Comparison of ENCODE assay signal across 8 mouse cellular contexts in genomic region chr2:118903333-118903741, GRCm38 (mm10). TPM values are rescaled to one million over a fixed set of nuclear protein-coding genes. Genes with fewer than 3 reads are reported as not detected.
A peak's percentile ranks its signal among the peaks of the same experiment; 100 is the strongest.
DNase-seq lines count a peak whose midpoint lies in the region; ATAC-seq and TF ChIP-seq lines count a peak whose summit lies in the region.

No protein-coding gene starts in this region.

- H3K27ac ChIP-seq in CH12.LX (ENCODE audit: insufficient read depth, low read depth): peak overlapping the region; percentile 98
- H3K27ac ChIP-seq in forebrain, embryonic 12.5 days: no peak overlapping the region
- no peak overlapping the region for H3K27ac ChIP-seq in limb, embryonic 10.5 days
- no peak overlapping the region; the same call in 1 of the 2 replicates for H3K27ac ChIP-seq in neural tube, embryonic 13.5 days (replicated peaks)

- peak; percentile 47 for DNase-seq in adrenal gland, postnatal 14 days
- no peak for DNase-seq in adrenal gland, postnatal 25 days
- no peak for DNase-seq in CH12.LX (ENCODE audit: extremely low read depth)
- peak; percentile 38 for DNase-seq in limb, embryonic 10.5 days (ENCODE audit: low spot score)
- no peak for DNase-seq in T-cell, adult 2 months (ENCODE audit: low spot score)
- DNase-seq in thymus, postnatal 0 days (ENCODE audit: low spot score): no peak

- TF ChIP-seq CTCF in CH12.LX (conservative IDR thresholded peaks at IDR 0.05 in 1 of 2, IDR thresholded peaks at IDR 0.05 in 1 of 2; ENCODE audit: low read depth in 2 of 2, low read length in 2 of 2): no peak

- TF ChIP-seq EP300 in CH12.LX (IDR thresholded peaks at IDR 0.05; ENCODE audit: low read length): no peak

- H3K4me3 ChIP-seq in CH12.LX (replicated peaks in 1 of 3; ENCODE audit: low read depth in 2 of 3, low read length in 2 of 3, poor library complexity in 1 of 3): peak overlapping the region; percentile 71 to 92 (median 87)
- peak overlapping the region; percentile 96 for H3K4me3 ChIP-seq in forebrain, embryonic 12.5 days (replicated peaks)
- peak overlapping the region; percentile 79 for H3K4me3 ChIP-seq in limb, embryonic 10.5 days
- peak overlapping the region; percentile 92 for H3K4me3 ChIP-seq in neural tube, embryonic 13.5 days

- no peak for ATAC-seq in forebrain, embryonic 12.5 days (ENCODE audit: low FRiP score)
- ATAC-seq in neural tube, embryonic 13.5 days (ENCODE audit: low read depth): no peak

- H3K27me3 ChIP-seq in CH12.LX (replicated peaks): peaks cover 17% of the 10 kb centered on the region
- peaks cover 33% of the 10 kb centered on the region for H3K27me3 ChIP-seq in forebrain, embryonic 12.5 days
- peaks cover 55% of the 10 kb centered on the region for H3K27me3 ChIP-seq in limb, embryonic 10.5 days (ENCODE audit: low read depth, poor library complexity, severe bottlenecking)
- H3K27me3 ChIP-seq in neural tube, embryonic 13.5 days: peaks cover 22% of the 10 kb centered on the region

- peak overlapping the region; percentile 87 for H3K9ac ChIP-seq in CH12.LX (ENCODE audit: insufficient read depth, low read depth)
- peak overlapping the region; percentile 22; the same call in 1 of the 2 replicates for H3K9ac ChIP-seq in forebrain, embryonic 12.5 days
- H3K9ac ChIP-seq in neural tube, embryonic 13.5 days: peak overlapping the region; percentile 95

- peak overlapping the region; percentile 94 for H3K4me2 ChIP-seq in CH12.LX (ENCODE audit: insufficient read depth, low read depth, poor library complexity, severe bottlenecking)
- peak overlapping the region; percentile 93 for H3K4me2 ChIP-seq in forebrain, embryonic 12.5 days
- H3K4me2 ChIP-seq in neural tube, embryonic 13.5 days: peak overlapping the region; percentile 97

- WGBS in forebrain, embryonic 12.5 days: 8% methylated on average over 10 of the region's 10 CpGs
- 15% methylated on average over 10 of the region's 10 CpGs for WGBS in limb, embryonic 10.5 days
- WGBS in neural tube, embryonic 13.5 days: 12% methylated on average over 10 of the region's 10 CpGs

- peaks cover 61% of the 10 kb centered on the region for H3K79me2 ChIP-seq in CH12.LX (replicated peaks; ENCODE audit: control insufficient read depth, extremely low read depth, insufficient read depth, poor library complexity, severe bottlenecking)

- no peaks in the 10 kb centered on the region for H3K36me3 ChIP-seq in CH12.LX (replicated peaks in 1 of 2; ENCODE audit: control insufficient read depth in 1 of 2, insufficient read depth in 1 of 2, low read length in 1 of 2)
- H3K36me3 ChIP-seq in forebrain, embryonic 12.5 days (replicated peaks): no peaks in the 10 kb centered on the region
- H3K36me3 ChIP-seq in limb, embryonic 10.5 days: no peaks in the 10 kb centered on the region
- H3K36me3 ChIP-seq in neural tube, embryonic 13.5 days: no peaks in the 10 kb centered on the region

- no peaks in the 10 kb centered on the region for H3K9me3 ChIP-seq in CH12.LX (replicated peaks; ENCODE audit: low read length)
- no peaks in the 10 kb centered on the region for H3K9me3 ChIP-seq in forebrain, embryonic 12.5 days
- no peaks in the 10 kb centered on the region for H3K9me3 ChIP-seq in limb, embryonic 10.5 days (replicated peaks)
- no peaks in the 10 kb centered on the region for H3K9me3 ChIP-seq in neural tube, embryonic 13.5 days

- dilution Hi-C loops in CH12.LX (cut with MboI; ENCODE audit: extremely low pct_ligation_motif_present, extremely low pct_unique_long_range_greater_than_20kb, low sequenced_read_pairs): no loop called here

- no peak for TF ChIP-seq RAD21 in CH12.LX (IDR thresholded peaks at IDR 0.05; ENCODE audit: low read depth, low read length)

- TF ChIP-seq POLR2A in CH12.LX (IDR thresholded peaks at IDR 0.05; ENCODE audit: low read depth, low read length): no peak

- peaks cover 7 to 55% of the 10 kb centered on the region in 2 experiments for H3K4me1 ChIP-seq in CH12.LX (ENCODE audit: control insufficient read depth in 1 of 2, insufficient read depth in 2 of 2)
- peaks cover 45% of the 10 kb centered on the region for H3K4me1 ChIP-seq in forebrain, embryonic 12.5 days
- H3K4me1 ChIP-seq in limb, embryonic 10.5 days: peaks cover 49% of the 10 kb centered on the region
- H3K4me1 ChIP-seq in neural tube, embryonic 13.5 days (replicated peaks): peaks cover 57% of the 10 kb centered on the region

- in situ Hi-C loops in CH12.LX (cut with MboI; ENCODE audit: low pct_ligation_motif_present, low pct_unique_long_range_greater_than_20kb, low sequenced_read_pairs): no loop called here

TF ChIP-seq in CH12.LX, 34 proteins besides CTCF, POLR2A, EP300 and RAD21:
- 0 out of 2 replicates have a peak, but pooled peaks have one; percentile 15 for TF ChIP-seq MAZ (IDR thresholded peaks at IDR 0.05; ENCODE audit: low read depth, low read length)
- TF ChIP-seq ZMIZ1 (IDR thresholded peaks at IDR 0.05; ENCODE audit: low read depth, low read length): no peak
- TF ChIP-seq ELF1 (IDR thresholded peaks at IDR 0.05; ENCODE audit: low read depth, low read length): 0 out of 2 replicates have a peak, but pooled peaks have one; percentile 13

RNA-seq across cellular contexts. Expression of gene Bahd1, which starts 3.2 kb away (rescaled TPM):
- 32.3 and 33.7 TPM in 2 replicates for total RNA-seq in adrenal gland, postnatal 14 days (2021)
- total RNA-seq in adrenal gland, postnatal 25 days (2021): 42.6 and 54.4 TPM in 2 replicates
- total RNA-seq in CH12.LX (2012; rRNA removed) (28.7 and 32.1 TPM in 2 replicates), CH12.LX (2014; rRNA removed) (14.1 and 15.3 TPM in 2 replicates)
- polyA plus RNA-seq in CH12.LX (2012; ENCODE audit: insufficient read length, low read depth): 37.5 and 37.8 TPM in 2 replicates
- 5.5 TPM in 2 replicates for polyA plus RNA-seq in forebrain, embryonic 12.5 days (2016; fragmentation: Nextera tagmentation; extraction: Ambion mirVana)
- polyA plus RNA-seq in limb, embryonic 10.5 days (2016; fragmentation: Nextera tagmentation; extraction: Ambion mirVana): 2.4 and 2.6 TPM in 2 replicates
- 5.4 TPM in 2 replicates for polyA plus RNA-seq in neural tube, embryonic 13.5 days (2015; fragmentation: Nextera tagmentation; extraction: Ambion mirVana)
- 10.5 and 10.9 TPM in 2 replicates for polyA plus RNA-seq in thymus, postnatal 0 days (2015; fragmentation: Nextera tagmentation; extraction: Ambion mirVana)

RNA-seq across cellular contexts. Expression of gene Chst14, which starts 23.0 kb away (rescaled TPM):
- 10.1 and 13.3 TPM in 2 replicates for total RNA-seq in adrenal gland, postnatal 14 days (2021)
- total RNA-seq in adrenal gland, postnatal 25 days (2021): 12.6 and 19.1 TPM in 2 replicates
- total RNA-seq in CH12.LX (2012; rRNA removed): 4.4 and 5.1 TPM in 2 replicates
- total RNA-seq in CH12.LX (2014; rRNA removed): 3.1 and 4.7 TPM in 2 replicates
- polyA plus RNA-seq in CH12.LX (2012; ENCODE audit: insufficient read length, low read depth): 6.7 and 8.4 TPM in 2 replicates
- 12.9 and 14.7 TPM in 2 replicates for polyA plus RNA-seq in forebrain, embryonic 12.5 days (2016; fragmentation: Nextera tagmentation; extraction: Ambion mirVana)
- polyA plus RNA-seq in limb, embryonic 10.5 days (2016; fragmentation: Nextera tagmentation; extraction: Ambion mirVana): 26.2 and 30.3 TPM in 2 replicates
- 10.4 TPM in 2 replicates for polyA plus RNA-seq in neural tube, embryonic 13.5 days (2015; fragmentation: Nextera tagmentation; extraction: Ambion mirVana)
- polyA plus RNA-seq in thymus, postnatal 0 days (2015; fragmentation: Nextera tagmentation; extraction: Ambion mirVana): 6.6 and 7.7 TPM in 2 replicates

RNA-seq across cellular contexts. Expression of gene Ivd, which starts 41.6 kb away (rescaled TPM):
- 173 and 197 TPM in 2 replicates for total RNA-seq in adrenal gland, postnatal 14 days (2021)
- total RNA-seq in adrenal gland, postnatal 25 days (2021): 342 and 470 TPM in 2 replicates
- total RNA-seq in CH12.LX (2012; rRNA removed) (28.4 and 29.3 TPM in 2 replicates), CH12.LX (2014; rRNA removed) (25.5 and 30.0 TPM in 2 replicates)
- 27.6 and 34.5 TPM in 2 replicates for polyA plus RNA-seq in CH12.LX (2012; ENCODE audit: insufficient read length, low read depth)
- polyA plus RNA-seq in forebrain, embryonic 12.5 days (2016; fragmentation: Nextera tagmentation; extraction: Ambion mirVana): 50.8 and 56.3 TPM in 2 replicates
- 86.6 and 90.6 TPM in 2 replicates for polyA plus RNA-seq in limb, embryonic 10.5 days (2016; fragmentation: Nextera tagmentation; extraction: Ambion mirVana)
- 47.7 and 48.5 TPM in 2 replicates for polyA plus RNA-seq in neural tube, embryonic 13.5 days (2015; fragmentation: Nextera tagmentation; extraction: Ambion mirVana)
- polyA plus RNA-seq in thymus, postnatal 0 days (2015; fragmentation: Nextera tagmentation; extraction: Ambion mirVana): 33.7 and 47.5 TPM in 2 replicates

Comparison
In these comparisons a context has a peak if more than half of its experiments do, and no peak if none do; other contexts are left out.
1. DNase-seq: peak in adrenal gland, postnatal 14 days (single experiment) and limb, embryonic 10.5 days (single experiment); none in adrenal gland, postnatal 25 days (single experiment), CH12.LX (single experiment), T-cell, adult 2 months (single experiment) and thymus, postnatal 0 days (single experiment).
2. H3K9ac ChIP-seq: peak in every context shown above with its lines; median percentile 95 in neural tube, embryonic 13.5 days; 87 in CH12.LX; 22 in forebrain, embryonic 12.5 days.
3. Peak in every context shown above with its lines, with median percentiles within 50 percentile points of each other: H3K4me2 ChIP-seq and H3K4me3 ChIP-seq.